Mouse (Mus musculus): Measurements from ENCODE around the gene Oscp1. TPM values are rescaled to one million over a fixed set of nuclear protein-coding genes. Genes with fewer than 3 reads are reported as not detected.

Oscp1 gene
- polyA plus RNA-seq, 1 experiment from 2014 or later, result 13.3 TPM

DNA sequence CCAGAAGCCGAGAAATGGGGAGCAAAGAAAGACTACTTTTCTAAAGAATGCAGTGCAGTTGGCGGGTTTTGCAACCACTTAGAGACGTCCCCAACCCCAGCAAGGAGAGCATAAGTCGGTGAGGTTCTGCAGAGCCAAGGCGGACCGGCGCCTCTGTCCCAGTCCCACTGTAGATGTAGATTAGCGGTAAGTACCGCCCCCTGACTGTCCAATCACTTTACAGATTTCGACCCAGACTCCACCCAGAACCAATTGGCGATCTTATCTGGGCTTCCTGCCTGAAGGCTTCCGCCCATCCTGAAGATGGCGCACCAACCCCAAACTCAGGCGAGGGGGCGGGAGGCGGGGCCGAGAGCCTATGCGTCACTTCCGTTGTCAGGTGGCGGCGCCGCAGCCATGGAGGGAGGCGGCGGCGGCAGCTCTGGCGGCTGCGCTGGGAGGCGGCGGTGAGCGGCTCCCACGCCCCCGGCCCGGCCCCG is 45.3 kb downstream of the Oscp1 start, which contains the start of gene Stk40:
Gene Stk40 (plus strand): TSS at position 368 of the 479 bp plus-strand sequence.
- ATAC-seq (ENCODE audit: insufficient number of reproducible peaks, insufficient read depth, low FRiP score, low read depth), result peak; percentile 94
- peak within 1 kb of the TSS; percentile 81 for H3K4me2 ChIP-seq (replicated peaks; ENCODE audit: low read depth, low read length)
- peak within 1 kb of the TSS; percentile 87 for H3K27ac ChIP-seq (ENCODE audit: low read length)
- peaks cover 19% of the 10 kb centered on the region for H3K4me1 ChIP-seq (ENCODE audit: control insufficient read depth, insufficient read depth, low read length)
- no peaks in the 10 kb centered on the region for H3K9me3 ChIP-seq (ENCODE audit: control insufficient read depth, low read depth, low read length)
- H3K4me3 ChIP-seq (ENCODE audit: low read depth, low read length), result peak within 1 kb of the TSS; percentile 94
- H3K9ac ChIP-seq (replicated peaks; ENCODE audit: low read depth, low read length), result peak within 1 kb of the TSS; percentile 84
- no peaks in the 10 kb centered on the region for H3K27me3 ChIP-seq (ENCODE audit: control insufficient read depth, insufficient read depth, low read length)
- WGBS, result under 1% methylated on average over 34 of the region's 34 CpGs
- H3K36me3 ChIP-seq (ENCODE audit: control insufficient read depth, insufficient read depth, low read length), result no peaks in the 10 kb centered on the region

DNA sequence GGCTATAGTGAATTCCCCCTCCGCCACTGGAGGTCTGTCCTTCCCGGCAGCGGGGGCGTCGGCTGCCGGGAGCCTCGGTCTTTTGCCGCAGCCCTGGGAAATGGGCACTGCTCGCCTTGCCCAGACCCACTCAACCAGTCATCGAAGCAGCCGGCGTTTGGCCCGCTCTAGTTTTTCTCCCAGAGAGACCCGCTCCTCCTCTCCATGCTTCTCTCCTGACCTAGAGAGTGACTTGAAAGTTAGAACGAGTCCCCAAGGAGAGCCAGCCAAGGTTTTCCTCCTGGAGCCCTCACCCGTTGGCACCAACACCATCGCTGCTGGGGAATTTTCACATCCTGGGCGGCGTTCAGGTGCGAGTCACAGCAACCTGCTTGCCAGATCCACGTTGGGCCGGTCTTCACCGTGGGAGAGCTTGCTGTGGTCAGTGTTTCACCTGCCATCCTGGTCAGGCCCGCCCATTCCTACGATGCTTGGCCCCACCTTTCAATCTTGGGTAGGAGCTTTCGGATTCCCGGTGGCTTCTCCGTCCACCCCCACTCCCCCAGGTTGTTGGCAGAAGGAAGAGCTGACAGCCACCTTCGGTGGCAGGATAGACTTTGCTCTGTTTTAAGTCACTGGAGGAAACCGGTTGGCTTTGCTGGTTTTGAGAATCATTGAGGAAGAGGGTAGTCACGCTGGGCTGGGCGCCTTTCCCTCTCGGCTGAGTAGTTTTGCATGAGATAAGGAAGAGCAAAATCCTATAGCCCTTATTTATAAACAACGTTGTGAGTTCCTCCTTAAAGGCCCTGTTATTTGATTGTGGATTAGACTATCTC is 46.1 kb downstream of the Oscp1 start:
- H3K36me3 ChIP-seq (ENCODE audit: control insufficient read depth, insufficient read depth, low read length), result no peaks in the 10 kb centered on the region
- WGBS, result 2% methylated on average over 34 of the region's 34 CpGs
- H3K4me3 ChIP-seq (ENCODE audit: low read depth, low read length), result peak overlapping the region; percentile 94
- H3K27me3 ChIP-seq (ENCODE audit: control insufficient read depth, insufficient read depth, low read length), result no peaks in the 10 kb centered on the region
- H3K9me3 ChIP-seq (ENCODE audit: control insufficient read depth, low read depth, low read length), result no peaks in the 10 kb centered on the region
- peak; percentile 11; the same call in 1 of the 2 replicates for ATAC-seq (ENCODE audit: insufficient number of reproducible peaks, insufficient read depth, low FRiP score, low read depth)
- H3K4me1 ChIP-seq (ENCODE audit: control insufficient read depth, insufficient read depth, low read length), result peaks cover 24% of the 10 kb centered on the region
- peak overlapping the region; percentile 84 for H3K9ac ChIP-seq (replicated peaks; ENCODE audit: low read depth, low read length)
- peak overlapping the region; percentile 74 for H3K27ac ChIP-seq (ENCODE audit: low read length)
- peak overlapping the region; percentile 81 for H3K4me2 ChIP-seq (replicated peaks; ENCODE audit: low read depth, low read length)

DNA sequence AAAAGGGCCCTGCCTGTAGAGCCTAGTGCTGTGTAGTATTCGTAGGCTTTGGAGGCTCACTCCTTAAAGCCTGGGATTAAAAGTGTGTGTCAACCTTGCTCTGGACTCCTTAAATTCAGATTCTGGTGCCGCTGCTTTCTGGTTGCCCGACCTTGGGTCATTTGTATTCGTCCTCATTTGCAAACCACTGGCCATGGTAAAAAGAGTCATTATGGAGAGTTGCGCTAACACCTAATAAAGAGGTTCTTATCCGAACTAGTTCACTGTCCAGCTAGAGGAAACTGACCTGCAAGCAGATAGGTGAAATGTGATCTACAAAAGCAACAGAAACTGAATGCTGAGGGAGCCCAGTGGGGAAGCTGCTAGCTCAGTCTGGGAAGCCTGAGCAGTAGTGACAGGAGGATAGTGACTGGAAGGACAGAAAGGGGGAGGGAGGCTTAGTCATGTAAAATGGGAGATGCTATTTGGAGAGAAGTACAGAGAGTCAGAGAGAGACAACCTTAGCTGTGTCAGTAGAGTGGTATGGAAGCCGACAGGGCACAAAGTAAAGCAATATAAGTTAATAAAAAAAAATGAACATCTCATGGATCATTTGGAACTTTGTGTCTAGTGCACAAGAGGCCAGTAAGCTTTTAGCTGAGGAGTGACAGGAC is 46.9 kb downstream of the Oscp1 start:
- Histone ChIP-seq H3K4me3 (ENCODE audit: low read depth, low read length) (peak overlapping the region; percentile 94; the same call in 1 of the 2 replicates), H3K36me3 (ENCODE audit: control insufficient read depth, insufficient read depth, low read length) (no peaks in the 10 kb centered on the region), H3K4me2 (replicated peaks; ENCODE audit: low read depth, low read length) (peak overlapping the region; percentile 81), H3K9me3 (ENCODE audit: control insufficient read depth, low read depth, low read length) (no peaks in the 10 kb centered on the region), H3K9ac (replicated peaks; ENCODE audit: low read depth, low read length) (no peak overlapping the region), H3K4me1 (ENCODE audit: control insufficient read depth, insufficient read depth, low read length) (peaks cover 30% of the 10 kb centered on the region), H3K27me3 (ENCODE audit: control insufficient read depth, insufficient read depth, low read length) (no peaks in the 10 kb centered on the region), H3K27ac (ENCODE audit: low read length) (no peak overlapping the region)
- WGBS, result 58% methylated on average over 7 of the region's 7 CpGs
- no peak for ATAC-seq (ENCODE audit: insufficient number of reproducible peaks, insufficient read depth, low FRiP score, low read depth)

DNA sequence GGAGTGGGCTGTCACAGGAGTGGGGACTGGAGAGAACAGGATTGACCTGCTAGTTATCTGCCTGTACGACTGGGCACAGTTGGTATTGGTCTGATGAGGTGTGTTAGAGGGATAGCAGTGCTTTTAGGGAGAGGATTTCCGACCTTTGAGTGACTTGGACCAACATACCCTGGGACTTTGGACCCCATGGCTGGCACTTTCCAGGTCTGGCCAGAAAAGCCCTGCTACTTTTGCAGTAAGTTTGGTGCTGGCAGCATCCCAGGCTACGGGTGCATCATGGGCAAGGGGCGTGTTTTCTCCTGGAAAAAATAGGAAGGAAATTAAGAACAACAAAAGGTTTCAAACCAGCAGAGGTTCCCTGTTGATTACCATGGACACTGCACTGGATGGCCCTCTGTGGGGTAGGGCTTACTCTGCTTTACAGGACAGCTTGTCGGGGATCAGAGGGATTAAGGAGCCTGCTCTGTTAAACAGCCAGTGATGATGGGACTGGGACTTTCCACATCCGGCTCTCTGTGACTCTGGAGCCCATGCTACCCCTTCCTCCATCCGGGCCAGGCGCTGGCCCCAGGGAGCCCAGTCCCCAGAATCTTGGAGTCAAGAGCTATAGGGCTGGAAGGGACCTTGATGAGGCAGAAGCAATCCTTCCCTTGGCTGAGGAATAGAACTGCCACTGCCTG is 49.8 kb downstream of the Oscp1 start:
- no peak overlapping the region for H3K9ac ChIP-seq (replicated peaks; ENCODE audit: low read depth, low read length)
- peak overlapping the region; percentile 3; the same call in 1 of the 2 replicates for H3K27ac ChIP-seq (ENCODE audit: low read length)

DNA sequence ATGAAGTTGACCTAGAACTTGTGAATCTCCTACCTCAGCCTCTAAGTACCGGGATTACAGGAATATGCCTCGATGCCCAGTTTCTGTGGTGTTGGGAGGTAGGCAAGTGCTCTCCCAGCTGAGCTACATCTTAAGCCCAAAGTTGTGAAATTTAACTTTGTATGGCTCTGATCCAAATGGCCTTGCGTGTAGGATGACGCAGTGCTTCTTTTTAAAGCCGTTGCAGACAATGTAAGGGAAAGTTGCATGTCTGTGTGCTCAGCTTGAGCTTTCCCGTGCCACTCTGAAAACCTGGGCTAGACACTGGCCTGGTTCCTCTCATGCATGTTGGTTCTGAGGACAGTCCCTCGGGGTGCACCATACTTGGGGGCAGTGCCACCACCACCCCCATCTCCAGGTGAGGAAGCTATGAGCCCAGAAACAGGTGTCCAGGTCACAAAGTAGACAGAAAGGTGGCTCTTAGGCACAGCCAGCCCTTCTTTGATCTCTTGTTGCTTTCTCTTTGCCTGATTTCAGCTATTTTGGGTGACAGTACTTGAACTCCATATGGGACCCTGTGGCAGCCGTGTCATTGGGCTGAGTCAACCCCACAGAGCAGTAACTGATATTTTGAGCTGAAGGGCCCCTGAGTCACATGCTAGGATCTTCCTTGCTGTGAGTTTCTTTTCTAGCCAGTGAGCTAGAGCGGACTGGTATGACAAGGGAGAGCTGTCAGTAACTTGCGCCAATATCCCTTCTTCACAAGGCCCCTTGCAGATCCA is 51.4 kb downstream of the Oscp1 start:
- Histone ChIP-seq H3K27ac (ENCODE audit: low read length) (peak overlapping the region; percentile 75), H3K9me3 (ENCODE audit: control insufficient read depth, low read depth, low read length) (no peaks in the 10 kb centered on the region), H3K4me2 (replicated peaks; ENCODE audit: low read depth, low read length) (no peak overlapping the region), H3K36me3 (ENCODE audit: control insufficient read depth, insufficient read depth, low read length) (no peaks in the 10 kb centered on the region), H3K4me1 (ENCODE audit: control insufficient read depth, insufficient read depth, low read length) (peaks cover 35% of the 10 kb centered on the region), H3K9ac (replicated peaks; ENCODE audit: low read depth, low read length) (no peak overlapping the region), H3K4me3 (ENCODE audit: low read depth, low read length) (no peak overlapping the region), H3K27me3 (ENCODE audit: control insufficient read depth, insufficient read depth, low read length) (no peaks in the 10 kb centered on the region)
- no peak for ATAC-seq (ENCODE audit: insufficient number of reproducible peaks, insufficient read depth, low FRiP score, low read depth)
- WGBS, result 69% methylated on average over 10 of the region's 10 CpGs

More for the DNA sequence above, 49.8 kb downstream of the Oscp1 start:
- Histone ChIP-seq H3K36me3 (ENCODE audit: control insufficient read depth, insufficient read depth, low read length) (no peaks in the 10 kb centered on the region), H3K4me1 (ENCODE audit: control insufficient read depth, insufficient read depth, low read length) (peaks cover 35% of the 10 kb centered on the region), H3K9me3 (ENCODE audit: control insufficient read depth, low read depth, low read length) (no peaks in the 10 kb centered on the region), H3K4me2 (replicated peaks; ENCODE audit: low read depth, low read length) (no peak overlapping the region), H3K4me3 (ENCODE audit: low read depth, low read length) (no peak overlapping the region), H3K27me3 (ENCODE audit: control insufficient read depth, insufficient read depth, low read length) (no peaks in the 10 kb centered on the region)
- no peak for ATAC-seq (ENCODE audit: insufficient number of reproducible peaks, insufficient read depth, low FRiP score, low read depth)
- 65% methylated on average over 8 of the region's 8 CpGs for WGBS

DNA sequence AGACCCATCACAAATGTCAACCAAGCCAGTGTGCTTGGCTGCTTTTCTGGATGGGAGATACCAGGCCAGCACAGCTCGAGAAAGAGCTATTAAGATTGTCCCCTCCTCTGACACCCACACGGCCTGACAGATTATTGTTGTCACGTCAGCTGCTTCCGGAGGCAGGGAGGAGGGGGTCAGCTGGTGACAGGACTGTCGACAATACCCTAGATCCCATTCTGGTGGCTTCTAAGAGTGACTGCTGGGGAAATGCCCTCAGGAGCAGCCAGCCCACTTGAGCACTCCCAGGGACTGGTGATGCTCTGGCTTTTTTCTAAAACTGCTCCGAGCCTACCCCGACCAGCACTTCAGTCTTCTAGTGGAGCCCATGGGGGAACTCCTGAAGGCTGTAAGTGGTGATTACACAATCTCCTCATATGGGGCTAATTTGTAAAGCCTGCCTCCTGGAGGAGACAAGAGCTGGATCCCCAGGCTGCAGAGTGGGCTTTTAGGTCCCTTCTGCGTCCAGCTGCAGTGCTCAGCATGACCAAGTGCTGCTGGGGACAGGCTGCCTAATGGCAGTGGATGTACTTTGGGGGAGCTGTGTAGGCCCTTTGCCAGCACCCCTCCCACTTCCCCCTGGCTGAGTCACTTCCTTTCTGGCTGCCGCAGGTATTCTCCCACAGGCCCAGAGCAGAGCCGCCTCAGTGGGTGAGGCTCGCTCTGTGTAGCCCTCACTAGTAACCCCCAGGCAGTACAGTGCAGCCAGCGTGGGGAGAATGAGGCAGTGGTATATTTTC is 52.2 kb downstream of the Oscp1 start:
- ATAC-seq (ENCODE audit: insufficient number of reproducible peaks, insufficient read depth, low FRiP score, low read depth), result peak; percentile 76
- Histone ChIP-seq H3K36me3 (ENCODE audit: control insufficient read depth, insufficient read depth, low read length) (no peaks in the 10 kb centered on the region), H3K4me3 (ENCODE audit: low read depth, low read length) (no peak overlapping the region), H3K4me2 (replicated peaks; ENCODE audit: low read depth, low read length) (no peak overlapping the region; the same call in 1 of the 2 replicates), H3K9ac (replicated peaks; ENCODE audit: low read depth, low read length) (no peak overlapping the region), H3K4me1 (ENCODE audit: control insufficient read depth, insufficient read depth, low read length) (peaks cover 33% of the 10 kb centered on the region), H3K27me3 (ENCODE audit: control insufficient read depth, insufficient read depth, low read length) (no peaks in the 10 kb centered on the region), H3K27ac (ENCODE audit: low read length) (peak overlapping the region; percentile 75), H3K9me3 (ENCODE audit: control insufficient read depth, low read depth, low read length) (no peaks in the 10 kb centered on the region)
- 11% methylated on average over 12 of the region's 12 CpGs for WGBS

DNA sequence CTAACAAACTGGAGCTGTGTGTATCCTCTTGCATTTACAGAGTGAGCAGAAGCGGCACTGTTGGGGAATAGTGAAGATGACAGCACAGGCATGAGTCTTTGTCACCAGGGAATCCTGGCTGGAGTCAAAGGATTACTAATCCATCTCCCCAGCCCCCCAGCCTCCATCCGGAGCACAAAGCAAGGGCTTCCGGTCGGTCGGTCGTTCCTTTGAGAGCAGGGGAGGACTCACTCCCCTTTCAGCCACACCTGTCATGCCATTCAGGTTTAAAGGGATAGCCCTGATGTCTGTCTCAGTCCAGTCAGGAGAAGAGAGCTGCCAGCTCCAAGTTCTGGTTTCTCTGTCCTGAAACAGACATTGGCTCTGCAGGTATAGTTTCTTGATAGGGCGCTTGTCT is 52.8 kb downstream of the Oscp1 start:
- Histone ChIP-seq H3K9ac (replicated peaks; ENCODE audit: low read depth, low read length) (no peak overlapping the region), H3K4me1 (ENCODE audit: control insufficient read depth, insufficient read depth, low read length) (peaks cover 39% of the 10 kb centered on the region), H3K9me3 (ENCODE audit: control insufficient read depth, low read depth, low read length) (no peaks in the 10 kb centered on the region), H3K27me3 (ENCODE audit: control insufficient read depth, insufficient read depth, low read length) (no peaks in the 10 kb centered on the region), H3K27ac (ENCODE audit: low read length) (peak overlapping the region; percentile 75), H3K4me2 (replicated peaks; ENCODE audit: low read depth, low read length) (no peak overlapping the region; the same call in 1 of the 2 replicates), H3K36me3 (ENCODE audit: control insufficient read depth, insufficient read depth, low read length) (no peaks in the 10 kb centered on the region), H3K4me3 (ENCODE audit: low read depth, low read length) (no peak overlapping the region)
- 22% methylated on average over 7 of the region's 7 CpGs for WGBS
- no peak for ATAC-seq (ENCODE audit: insufficient number of reproducible peaks, insufficient read depth, low FRiP score, low read depth)

Measured in stomach, embryonic 14.5 days (tissue).